Mouse (Mus musculus) T-helper 2 cell (primary cell): ENCODE measurements around the gene Olfr1279.
"Not testable (repeated sequence)": the region's sequence is repeated elsewhere in the genome, so short reads cannot be mapped to it uniquely, and the experiment has no call there.

Experiments used
- in situ Hi-C: fragments of 300-600 bp; cut with MboI, MseI; formaldehyde crosslinking; loops from one replicate; pipeline ENCODE4 v1.15.1; 2025; ENCODE audit warnings: high pct_unique_total_duplicates

Gene Olfr1279

DNA sequence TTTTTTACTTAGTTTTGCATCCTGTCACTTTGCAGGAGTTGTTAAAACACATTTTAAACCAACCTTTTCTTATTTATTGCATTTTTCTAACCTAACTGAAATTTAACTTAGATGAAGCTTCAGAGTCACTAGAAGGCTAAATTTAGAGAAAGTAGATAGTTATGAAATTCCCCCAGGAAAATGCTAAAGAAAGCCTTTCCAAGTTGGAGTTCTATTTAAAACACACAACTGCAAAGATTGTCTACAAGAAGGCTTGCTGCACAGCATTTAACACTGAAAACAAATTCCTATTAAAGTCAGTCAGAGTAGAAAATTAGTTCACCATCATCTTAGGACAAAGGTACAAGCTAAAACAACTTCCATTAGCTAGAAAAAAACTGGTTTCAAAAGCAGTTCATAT lies at the start of gene Olfr1279:
Gene Olfr1279, plus strand, starts transcription at position 262 of the 400 bp plus-strand sequence.
- in situ Hi-C loops: no loop called here

DNA sequence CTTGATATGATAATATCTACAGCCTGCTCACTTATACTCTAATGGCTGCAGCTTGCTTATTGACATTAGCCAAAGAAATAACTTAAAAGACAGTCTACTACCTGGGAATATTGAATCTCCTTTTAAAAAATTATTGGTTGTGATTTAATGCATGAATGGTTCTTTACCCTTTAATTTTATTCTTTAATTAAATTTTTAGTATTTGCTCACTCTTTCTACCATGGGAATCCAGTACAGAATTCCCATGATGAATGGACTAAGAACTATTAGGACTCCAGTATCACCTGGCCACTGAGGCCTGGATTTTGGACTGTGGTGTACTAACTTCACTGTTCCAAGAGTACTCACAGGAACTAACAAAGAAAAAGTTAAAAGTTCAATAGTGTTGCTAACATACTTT lies 46.2 kb upstream of the Olfr1279 start, which contains the start of gene Olfr1276:
Gene Olfr1276, plus strand, starts transcription at position 301 of the 400 bp plus-strand sequence.
- in situ Hi-C loops: no loop called here

DNA sequence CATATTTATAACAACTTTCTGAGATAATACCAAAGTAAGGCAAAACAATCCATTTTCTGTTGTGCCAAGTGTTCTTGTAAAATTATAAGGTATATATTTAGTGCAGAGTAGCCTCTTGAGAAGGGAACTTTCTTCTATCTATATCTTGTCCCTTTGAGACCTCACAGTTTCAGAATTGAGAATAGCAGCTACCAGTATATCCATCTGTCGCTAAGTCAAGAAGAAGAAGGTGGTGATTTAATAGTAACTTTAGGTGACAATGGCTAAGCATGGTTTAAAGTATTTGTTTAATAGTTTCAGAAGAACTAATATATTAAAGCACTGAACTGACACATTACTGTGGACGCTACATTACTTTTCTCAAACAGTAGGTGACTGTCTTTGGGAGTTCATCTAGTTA lies 26.4 kb upstream of the Olfr1279 start, which contains the start of gene Olfr1277:
Gene Olfr1277, minus strand, starts transcription at position 101 of the 400 bp plus-strand sequence.
- in situ Hi-C loops: no loop called here

DNA sequence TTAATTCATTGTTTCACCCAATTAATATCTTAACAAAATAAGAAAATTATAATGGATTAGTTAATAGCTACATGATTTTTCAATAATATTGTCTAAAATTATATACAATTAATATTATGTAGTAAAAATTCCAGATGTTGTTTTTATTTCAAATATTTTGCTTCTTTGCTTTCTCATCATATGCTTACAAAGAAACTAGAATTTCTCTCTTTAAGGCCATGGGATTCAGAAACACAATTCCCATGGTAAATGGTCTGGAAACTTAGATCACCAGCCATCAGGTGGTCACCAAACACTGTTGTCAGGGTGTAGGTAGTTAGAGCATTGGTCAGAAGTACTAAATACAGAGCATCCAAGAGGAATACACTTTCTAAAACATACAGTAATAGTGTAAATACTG lies 10.6 kb upstream of the Olfr1279 start, which contains the start of gene Olfr1278:
Gene Olfr1278, plus strand, starts transcription at position 301 of the 400 bp plus-strand sequence.
- in situ Hi-C loops: no loop called here

DNA sequence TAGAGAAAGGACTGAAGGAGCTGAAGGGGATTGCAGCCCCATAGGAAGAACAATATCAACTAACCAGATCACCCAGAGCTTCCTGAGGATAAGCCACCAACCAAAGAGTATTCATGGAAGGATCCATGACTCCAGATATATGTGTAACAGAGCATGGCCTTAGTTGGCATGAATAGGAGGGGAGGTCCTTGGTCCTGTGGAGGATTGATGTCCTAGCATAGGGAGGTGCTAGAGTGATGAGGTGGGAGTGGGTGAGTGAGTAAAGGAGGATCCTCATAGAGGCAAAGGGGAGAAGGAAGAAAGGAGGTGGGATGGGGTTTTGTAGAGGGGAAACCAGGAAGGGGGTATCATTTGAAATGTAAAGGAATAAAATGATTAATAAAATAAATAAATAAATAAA lies 1.9 kb upstream of the Olfr1279 start:
- in situ Hi-C loops: no loop called here

DNA sequence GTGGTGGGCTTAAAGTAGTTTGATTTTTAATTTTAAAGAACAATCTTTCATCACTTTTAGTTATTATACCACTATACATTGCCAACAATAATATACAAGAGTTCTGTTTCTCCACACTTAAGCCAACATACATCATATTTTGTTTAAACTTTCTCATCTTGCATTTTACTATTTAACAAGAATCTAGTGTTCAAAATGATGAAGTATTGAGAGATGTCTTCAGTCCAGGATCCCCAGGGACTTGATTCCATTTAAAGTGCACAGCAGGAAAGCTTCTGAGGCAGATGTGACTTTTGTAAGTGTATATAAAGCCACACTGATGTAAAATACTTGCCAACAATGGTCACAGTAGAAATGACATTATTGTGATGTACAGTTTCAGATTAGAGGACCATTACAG lies 13.3 kb downstream of the Olfr1279 start, which contains the start of gene Olfr1280:
Gene Olfr1280, plus strand, starts transcription at position 301 of the 400 bp plus-strand sequence.
- in situ Hi-C loops: no loop called here

DNA sequence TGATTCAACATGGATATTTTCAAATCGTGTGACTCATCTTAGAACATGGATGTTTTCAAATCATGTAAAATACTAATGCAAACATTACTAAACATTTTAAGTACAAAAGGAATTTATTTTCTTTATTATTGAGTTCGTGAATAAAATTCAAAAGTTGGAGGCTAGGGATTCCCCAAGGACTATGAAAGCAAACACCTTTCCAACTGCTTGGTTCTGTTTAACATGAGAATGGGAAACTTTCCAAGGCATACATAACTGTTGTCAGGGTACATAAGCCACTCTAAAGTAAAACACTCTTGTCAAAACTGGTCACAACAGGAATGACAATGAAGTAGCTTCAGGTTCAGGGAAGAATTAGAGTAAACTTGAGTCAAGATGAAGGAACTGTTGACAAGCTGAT lies 25.8 kb downstream of the Olfr1279 start, which contains the start of gene Olfr1281:
Gene Olfr1281, plus strand, starts transcription at position 301 of the 400 bp plus-strand sequence.
- in situ Hi-C loops: no loop called here

DNA sequence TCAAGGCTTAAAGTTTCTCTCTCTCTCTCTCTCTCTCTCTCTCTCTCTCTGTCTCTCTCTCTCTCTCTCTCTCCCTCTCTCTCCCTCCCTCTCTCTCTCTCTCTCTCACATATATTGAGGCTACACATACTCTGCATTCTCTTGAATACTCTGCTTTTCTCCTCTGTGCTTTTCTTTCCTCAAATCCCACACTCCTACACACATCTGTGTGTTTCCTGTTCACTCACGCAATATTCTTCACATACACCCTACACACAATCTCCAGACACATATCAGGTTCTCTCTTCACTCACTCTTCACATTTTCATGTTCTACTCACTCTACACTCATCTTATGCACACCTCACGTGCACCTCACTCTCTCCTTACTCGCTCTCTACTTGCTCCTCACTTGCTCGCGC lies 33.3 kb downstream of the Olfr1279 start:
- in situ Hi-C loops: not testable (repeated sequence)

DNA sequence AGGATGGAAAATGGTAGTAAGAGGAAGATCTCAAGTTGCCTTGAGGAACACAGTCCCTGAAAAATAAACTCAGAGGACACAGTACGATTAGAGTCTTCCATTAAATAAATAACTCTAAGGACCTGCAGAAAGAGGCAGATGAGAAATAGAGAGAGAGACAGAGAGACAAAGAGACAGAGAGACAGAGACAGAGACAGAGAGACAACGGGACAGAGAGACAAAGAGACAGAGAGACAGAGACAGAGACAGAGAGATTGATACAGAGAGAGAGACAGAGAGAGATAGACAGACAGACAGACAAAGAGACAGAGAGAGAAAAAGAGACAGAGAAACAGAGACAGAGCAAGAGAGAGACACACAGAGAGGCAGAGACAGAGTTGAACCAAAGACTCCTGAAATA lies 35.5 kb downstream of the Olfr1279 start, which contains the start of gene Olfr1282:
Gene Olfr1282, minus strand, starts transcription at position 101 of the 400 bp plus-strand sequence.
- in situ Hi-C loops: no loop called here
